Mouse (Mus musculus) liver (tissue): ENCODE data around the gene Nin.

ENCODE experiments used
- DNase-seq: peaks from one replicate; pipeline ENCODE4 v3.0.0-alpha.2; 2020; ENCODE audit warnings: mixed read lengths

Gene Nin

GRCm38 (mm10) chr12:70113351-70113750 lies at the start of gene Nin:
Gene Nin (minus strand): TSS chr12:70113717.
- DNase-seq, result no peak

DNA sequence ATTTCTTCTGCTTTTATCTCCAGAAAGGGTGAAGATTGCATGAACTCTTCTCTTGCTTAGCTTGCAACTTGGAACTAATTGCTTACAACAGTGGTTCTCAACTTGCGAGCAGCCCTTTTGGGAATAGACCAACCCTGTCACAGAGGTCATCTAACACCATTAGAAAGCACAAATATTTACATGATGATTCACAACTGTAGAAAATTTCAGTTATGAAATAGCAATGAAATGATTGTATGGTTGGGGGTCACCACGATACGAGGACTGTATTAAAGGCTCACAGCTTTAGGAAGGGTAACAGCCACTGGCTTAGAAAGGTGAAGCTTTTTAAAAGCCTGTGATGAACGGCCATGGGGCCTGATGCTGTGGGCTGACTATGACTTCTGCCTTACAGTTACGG lies 47.5 kb upstream of the Nin start:
- DNase-seq, result no peak

GRCm38 (mm10) chr12:70157292-70158066 lies 44.0 kb upstream of the Nin start:
- no peak for DNase-seq

DNA sequence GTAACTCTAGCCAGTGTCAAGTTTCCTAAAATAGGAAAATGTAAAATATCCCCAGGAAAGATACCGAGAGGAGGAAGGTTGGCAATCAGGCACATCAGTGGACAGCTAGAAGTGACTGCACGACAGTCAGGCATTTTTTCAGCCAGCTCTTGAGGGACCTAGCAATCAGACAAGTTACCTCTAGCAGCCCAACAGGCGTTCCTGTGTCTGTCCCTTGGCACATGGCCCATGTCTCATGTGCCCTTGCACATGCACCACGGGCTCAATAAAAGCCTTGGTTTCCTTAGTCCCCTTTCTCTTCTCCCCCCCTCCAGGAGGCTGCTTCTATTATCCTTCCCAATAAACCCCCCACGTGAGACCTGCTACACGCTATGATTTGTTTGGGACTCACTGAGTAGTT lies 42.7 kb upstream of the Nin start:
- no peak for DNase-seq

- DNase-seq, result no peak
Observed at GRCm38 (mm10) chr12:70153842-70154241, 40.3 kb upstream of the Nin start, which contains the start of gene Abhd12b. Gene Abhd12b (plus strand): TSS chr12:70154142.

DNA sequence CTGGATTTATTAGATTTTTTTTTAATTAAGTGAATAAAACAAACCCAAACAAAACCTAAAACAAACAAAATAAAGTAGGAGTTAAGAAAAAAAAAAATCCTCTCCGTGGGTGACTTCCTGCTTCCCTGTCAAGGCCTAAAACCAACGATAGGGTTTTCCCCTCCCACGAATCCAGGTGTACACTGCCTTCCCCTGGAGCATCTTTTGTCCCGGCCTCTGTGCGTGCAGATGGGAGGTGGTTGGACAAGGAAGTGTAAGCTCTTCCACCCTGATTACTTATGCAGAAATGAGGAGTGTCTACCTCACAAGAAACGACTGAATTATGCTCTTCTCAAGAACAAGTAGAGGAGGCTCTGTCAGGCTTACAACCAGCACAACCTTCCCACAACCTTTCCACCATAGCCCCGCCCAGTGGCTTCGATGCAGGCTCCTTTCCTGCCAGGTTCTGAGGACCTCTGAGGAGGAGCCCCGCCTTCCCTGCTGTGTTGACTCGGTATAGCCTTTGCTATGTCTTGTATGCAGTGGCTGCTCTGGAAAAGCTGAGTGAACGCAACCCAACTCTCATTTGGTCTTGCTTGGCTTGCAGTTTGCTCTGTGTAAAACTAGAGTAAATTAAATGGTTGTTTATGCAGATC lies 35.2 kb upstream of the Nin start:
- DNase-seq, result no peak

DNA sequence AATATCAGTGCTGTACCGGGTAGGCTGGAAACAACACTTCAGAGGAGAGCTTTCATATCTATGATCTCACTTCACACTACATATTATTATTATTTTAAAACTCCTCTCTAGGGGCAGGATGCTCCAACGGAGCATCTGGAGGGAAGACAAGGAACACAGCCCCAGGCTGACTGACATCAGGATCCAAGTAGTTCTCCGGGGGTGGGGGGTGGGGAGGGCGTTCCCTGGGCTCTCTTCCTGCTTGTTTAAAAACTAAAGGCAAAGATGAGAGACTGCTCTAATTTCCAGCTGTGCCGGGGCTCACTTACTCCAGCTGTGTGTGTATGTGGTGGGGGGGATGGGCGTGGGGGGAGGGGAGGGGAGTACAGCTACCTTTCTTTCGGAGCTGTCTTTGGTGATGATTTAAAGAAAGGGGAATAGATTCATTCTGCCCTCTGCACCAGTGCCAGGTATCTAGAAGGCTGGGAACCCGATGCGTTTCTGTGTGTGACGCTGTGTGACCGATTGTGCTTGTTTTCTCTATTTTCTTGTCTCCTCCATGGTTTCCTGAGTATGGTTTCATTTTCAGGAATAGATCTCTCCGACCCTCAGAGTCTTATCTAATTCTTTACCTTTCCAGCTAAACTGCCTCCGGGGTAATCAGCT lies 34.6 kb upstream of the Nin start:
- peak; percentile 15 for DNase-seq

GRCm38 (mm10) chr12:70145586-70145985 lies 32.1 kb upstream of the Nin start:
- DNase-seq, result no peak

DNA sequence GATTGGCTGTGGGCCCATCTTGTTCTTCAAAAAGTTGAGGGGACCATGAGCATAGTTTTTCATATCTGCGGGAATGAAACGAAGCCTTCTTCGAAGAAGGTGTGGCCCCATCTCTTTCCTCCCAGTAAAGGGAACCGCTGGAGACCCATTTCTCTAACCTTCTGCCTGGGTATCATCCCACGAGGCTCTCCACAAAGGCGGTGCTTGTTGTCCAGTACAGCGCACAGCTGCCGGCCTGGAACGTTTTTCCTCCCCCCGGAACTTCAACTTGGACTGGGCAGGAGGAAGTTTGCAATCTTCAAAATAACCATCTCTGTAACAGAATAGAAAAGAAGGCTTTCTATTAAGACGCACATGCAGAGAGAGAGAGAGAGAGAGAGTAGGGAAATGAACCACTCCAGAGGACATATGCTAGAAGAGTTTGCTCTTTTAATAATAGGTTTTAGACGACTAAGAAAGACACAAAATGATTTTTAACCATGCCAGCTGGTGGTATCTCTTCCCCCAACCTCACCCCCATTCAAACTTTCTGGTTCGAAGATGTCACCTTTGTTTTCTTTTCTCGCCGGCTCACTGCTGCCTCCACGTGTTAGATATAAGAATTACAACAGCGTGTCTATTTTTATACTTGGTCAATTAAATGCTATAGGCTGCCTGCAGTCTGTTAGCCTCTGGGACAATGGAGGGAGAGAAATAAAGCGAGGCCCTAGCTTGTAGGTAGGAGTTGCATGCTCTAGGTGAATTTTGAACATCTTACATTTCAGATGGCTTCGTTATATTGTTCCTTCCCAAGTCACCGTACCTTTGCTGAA lies 31.3 kb upstream of the Nin start:
- DNase-seq, result peak; percentile 45

DNA sequence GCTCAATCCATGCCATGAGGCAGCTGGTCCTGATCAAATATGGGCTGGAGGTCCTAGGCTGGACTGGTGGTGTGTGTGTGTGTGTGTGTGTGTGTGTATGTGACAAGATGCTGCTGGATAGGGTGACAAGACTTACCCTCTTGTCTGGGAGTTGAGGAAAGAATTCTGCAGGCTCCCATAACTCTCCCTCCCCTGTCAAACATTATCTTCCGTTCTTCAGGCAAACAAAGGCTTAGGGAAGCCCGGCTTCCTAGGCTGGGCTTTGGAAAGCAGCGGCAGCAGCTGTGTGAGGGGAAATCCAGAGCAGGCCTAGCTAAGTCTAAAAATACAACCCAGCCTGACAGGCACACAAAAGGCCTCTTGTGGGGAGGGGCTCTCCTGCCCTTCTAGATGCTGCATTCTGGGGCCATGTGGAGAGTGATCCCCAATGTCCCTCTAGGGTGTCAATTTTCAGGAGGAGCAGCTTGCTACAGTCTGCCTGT lies 30.6 kb upstream of the Nin start:
- DNase-seq, result peak; percentile 19

GRCm38 (mm10) chr12:70140993-70141576 lies 27.6 kb upstream of the Nin start:
- DNase-seq, result no peak

DNA sequence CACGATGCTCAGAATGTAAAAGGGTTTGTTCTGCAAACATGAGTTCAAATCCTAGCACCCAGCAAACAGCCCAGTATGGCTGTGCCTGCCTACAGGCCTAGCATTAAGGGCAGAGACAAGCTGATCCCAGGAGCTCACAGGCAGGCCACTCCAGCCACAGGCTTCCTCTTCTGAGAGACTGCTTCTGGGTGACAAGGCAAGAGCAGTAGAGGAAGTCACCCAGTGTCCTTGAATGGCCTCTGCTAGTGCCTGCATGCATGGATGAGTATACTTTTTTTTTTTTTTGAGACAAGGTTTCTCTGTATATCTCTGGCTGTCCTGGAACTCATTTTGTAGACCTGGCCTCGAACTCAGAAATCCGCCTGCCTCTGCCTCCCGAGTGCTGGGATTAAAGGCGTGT lies 27.0 kb upstream of the Nin start:
- peak; percentile 15 for DNase-seq

DNA sequence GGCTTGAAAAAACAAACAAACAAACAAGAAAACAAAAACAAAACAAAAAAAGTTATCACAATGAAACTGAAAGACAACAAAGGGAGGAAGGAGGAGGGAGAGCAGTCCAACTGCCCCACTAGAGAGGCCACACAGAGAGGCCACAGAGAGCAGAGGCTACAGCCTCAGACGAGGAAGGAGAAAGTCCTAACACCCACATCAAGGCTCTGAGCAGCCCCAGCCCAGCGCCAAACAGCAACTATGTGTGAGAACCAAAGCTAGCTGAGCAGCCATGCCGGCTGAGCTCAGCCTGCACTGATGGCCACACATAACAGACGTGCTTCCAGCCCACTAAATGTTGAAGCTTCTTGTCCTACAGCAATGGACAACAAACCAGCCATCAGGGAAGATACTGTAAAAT lies 26.4 kb upstream of the Nin start:
- no peak for DNase-seq

- DNase-seq, result no peak
Observed at GRCm38 (mm10) chr12:70137626-70138025, 24.1 kb upstream of the Nin start.

DNA sequence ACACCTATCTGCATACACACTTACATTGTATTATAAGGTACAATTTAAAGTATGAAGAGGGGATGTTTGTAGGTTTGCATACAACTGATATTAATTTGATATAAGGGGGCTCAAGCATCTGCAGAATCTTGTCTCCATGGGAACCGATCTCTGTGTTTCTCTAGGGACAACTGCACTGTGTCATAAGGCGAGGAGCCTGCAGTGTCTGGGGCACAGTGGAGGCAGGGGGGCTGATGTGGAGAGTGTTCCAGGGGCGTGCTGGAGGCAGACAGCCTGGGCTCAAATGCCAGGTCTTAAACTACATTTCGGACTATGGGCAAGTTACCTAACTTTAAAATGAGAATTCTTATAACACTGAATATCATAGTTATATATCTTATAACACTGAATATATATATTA lies 23.6 kb upstream of the Nin start:
- no peak for DNase-seq

DNA sequence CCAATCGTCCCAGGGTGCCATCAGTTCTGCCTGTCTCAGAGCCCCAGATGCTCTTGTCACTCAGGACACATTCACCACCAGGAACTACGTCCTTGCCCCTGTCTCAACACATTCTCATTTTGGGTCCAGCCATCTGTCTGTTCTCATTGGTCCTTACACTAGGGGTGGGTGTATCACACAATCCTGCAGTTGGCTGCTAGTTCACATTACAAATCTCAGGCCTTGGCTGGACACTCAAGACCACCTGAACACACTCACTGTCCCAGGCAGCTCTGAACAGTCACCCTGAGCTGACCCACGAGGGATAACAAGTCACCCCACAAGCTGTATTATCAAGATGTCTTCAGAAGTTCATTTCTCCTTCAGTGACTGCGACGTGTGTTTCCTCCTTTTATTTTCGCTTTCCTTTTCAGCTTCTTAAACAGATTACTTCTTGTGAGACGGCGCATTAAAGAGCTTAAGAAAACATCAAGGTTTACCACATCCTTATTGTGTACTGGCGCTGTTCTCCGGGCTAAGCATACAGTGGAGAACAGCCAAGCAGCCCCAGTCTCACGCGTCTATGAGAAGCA lies 22.8 kb upstream of the Nin start:
- no peak for DNase-seq

GRCm38 (mm10) chr12:70134627-70135235 lies 21.2 kb upstream of the Nin start:
- DNase-seq, result no peak

DNA sequence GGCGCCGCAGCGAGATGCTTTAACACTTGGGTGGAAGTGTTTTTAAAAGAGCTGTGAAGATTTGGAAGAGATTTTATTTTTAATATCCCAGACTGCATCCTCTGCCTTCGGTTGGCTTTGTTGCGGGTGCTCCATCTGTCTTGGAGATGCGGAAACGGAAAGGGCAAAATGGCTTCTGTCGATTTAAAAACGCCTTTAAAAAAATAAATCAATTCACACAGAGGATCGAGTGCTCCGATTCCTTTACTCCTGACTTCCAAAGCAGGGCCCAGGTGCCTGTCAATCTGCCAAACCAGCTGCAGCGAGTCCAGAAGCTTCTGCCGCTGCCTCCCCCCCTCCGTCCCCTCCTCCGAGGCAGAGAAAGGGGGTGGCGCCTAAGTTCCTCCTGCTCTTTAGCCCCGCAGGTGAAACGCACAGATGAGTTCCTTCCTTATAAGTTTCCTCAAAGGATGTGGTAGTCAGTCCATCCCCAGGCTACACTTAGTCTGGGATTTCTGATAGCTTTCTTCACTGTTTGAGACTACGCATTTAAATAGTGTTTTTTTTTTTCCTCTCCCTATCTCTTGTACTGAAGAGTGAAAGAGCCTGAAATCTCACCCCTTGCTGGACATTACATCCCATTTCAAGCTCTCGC lies 17.6 kb upstream of the Nin start:
- no peak for DNase-seq

GRCm38 (mm10) chr12:70129105-70129504 lies 15.6 kb upstream of the Nin start:
- no peak for DNase-seq

DNA sequence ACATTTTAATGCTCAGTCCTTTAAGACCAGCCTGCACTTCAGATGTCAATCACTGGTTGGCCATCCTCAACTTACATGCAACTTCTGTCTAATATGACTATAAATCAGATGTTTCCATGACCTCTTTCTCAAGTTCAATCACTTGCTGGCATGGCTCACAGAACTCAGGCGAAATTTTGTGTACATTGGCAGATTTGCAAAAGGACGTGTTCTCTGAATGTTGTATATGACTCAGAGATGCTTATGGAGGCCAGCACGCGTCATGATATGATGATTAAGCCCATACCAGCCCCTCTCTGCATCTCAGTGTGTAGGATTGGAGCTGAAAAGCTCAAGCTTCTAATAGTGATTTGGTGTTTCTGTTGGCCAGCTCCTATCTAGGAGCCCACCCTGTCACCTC lies 13.1 kb upstream of the Nin start:
- DNase-seq, result no peak

- DNase-seq, result no peak
Observed at GRCm38 (mm10) chr12:70119552-70119951, 6.0 kb upstream of the Nin start.
